8 mouse cellular contexts compared by ENCODE assay signal in the genomic region with DNA sequence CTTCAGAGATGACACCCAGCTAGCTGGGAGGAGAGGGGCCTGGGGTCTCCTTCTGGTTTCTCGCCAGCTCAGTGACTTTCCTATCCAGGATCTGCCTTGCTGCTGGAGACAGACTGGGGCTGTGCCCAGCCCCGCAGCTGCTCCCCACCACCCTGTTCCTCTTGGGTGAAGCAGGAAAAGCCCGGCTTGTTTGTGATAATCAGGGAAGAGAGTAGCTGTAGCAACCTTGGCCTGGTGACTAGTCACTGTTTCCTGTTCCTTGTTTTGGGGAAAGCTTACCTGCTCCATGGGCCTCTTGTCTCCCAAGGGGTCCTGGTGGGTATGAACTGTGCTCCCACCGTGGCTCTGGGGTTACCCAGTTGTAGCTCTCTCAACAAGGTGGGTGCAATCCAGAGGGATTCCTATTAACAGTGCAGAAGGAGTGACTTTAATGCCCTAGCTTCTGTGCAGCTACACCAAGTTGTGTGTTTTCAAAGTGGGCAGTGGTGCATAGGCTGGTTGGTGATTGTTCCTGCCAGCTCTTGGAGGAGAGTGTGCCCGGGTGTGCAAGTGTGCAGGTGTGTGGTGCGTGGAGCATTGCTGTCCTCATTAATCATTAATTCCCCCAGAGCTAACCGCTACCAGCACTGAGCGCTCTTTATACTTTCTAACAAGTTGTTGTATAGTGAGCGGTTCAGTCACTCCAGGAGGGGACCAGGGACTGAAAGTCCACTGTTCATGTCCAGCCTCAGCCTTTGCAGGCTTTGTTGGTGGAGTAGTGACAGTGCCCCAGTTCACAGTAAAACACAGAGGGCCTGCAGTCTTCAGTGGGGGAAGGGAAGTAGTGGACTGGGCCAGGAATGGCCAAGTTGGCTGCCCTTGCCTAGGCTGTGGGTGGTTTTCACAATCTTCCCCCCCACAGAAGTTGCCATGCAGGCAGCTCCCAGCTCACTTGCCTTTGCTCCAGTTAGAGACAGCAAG. TPM values are rescaled to one million over a fixed set of nuclear protein-coding genes. Genes with fewer than 3 reads are reported as not detected.
DNase-seq lines count a peak whose midpoint lies in the region; ATAC-seq lines count a peak whose summit lies in the region.

No protein-coding gene starts in this region.

- H3K4me1 ChIP-seq in hindbrain, embryonic 13.5 days (replicated peaks) = peaks cover 28% of the 10 kb centered on the region
- peaks cover 7% of the 10 kb centered on the region; the same call in 1 of the 2 replicates for H3K4me1 ChIP-seq in hindbrain, embryonic 12.5 days
- H3K4me1 ChIP-seq in neural tube, embryonic 14.5 days (ENCODE audit: control insufficient read depth, insufficient read depth, low read length) = no peaks in the 10 kb centered on the region

- WGBS in hindbrain, embryonic 13.5 days = 59% methylated on average over 9 of the region's 9 CpGs
- 58% methylated on average over 9 of the region's 9 CpGs for WGBS in hindbrain, embryonic 12.5 days
- 48% methylated on average over 9 of the region's 9 CpGs for WGBS in neural tube, embryonic 14.5 days

- no peaks in the 10 kb centered on the region for H3K36me3 ChIP-seq in hindbrain, embryonic 13.5 days
- H3K36me3 ChIP-seq in hindbrain, embryonic 12.5 days = no peaks in the 10 kb centered on the region
- no peaks in the 10 kb centered on the region for H3K36me3 ChIP-seq in neural tube, embryonic 14.5 days (ENCODE audit: control insufficient read depth, insufficient read depth, low read length)

- ATAC-seq in hindbrain, embryonic 13.5 days (ENCODE audit: low FRiP score) = no peak
- ATAC-seq in hindbrain, embryonic 12.5 days (ENCODE audit: low FRiP score) = no peak
- ATAC-seq in neural tube, embryonic 14.5 days (ENCODE audit: low read depth) = no peak
- ATAC-seq in megakaryocyte-erythroid progenitor cell, adult 5-6 weeks (replicated peaks; ENCODE audit: low FRiP score, low TSS enrichment, poor library complexity, severe bottlenecking) = no peak

- no peak overlapping the region; the same call in 1 of the 2 replicates for H3K27ac ChIP-seq in hindbrain, embryonic 13.5 days
- H3K27ac ChIP-seq in hindbrain, embryonic 12.5 days = no peak overlapping the region
- H3K27ac ChIP-seq in neural tube, embryonic 14.5 days (ENCODE audit: low read depth, low read length) = peak overlapping the region; percentile 28; the same call in 1 of the 2 replicates

- H3K4me2 ChIP-seq in hindbrain, embryonic 13.5 days = peak overlapping the region; percentile 92
- H3K4me2 ChIP-seq in hindbrain, embryonic 12.5 days (replicated peaks) = no peak overlapping the region
- H3K4me2 ChIP-seq in neural tube, embryonic 14.5 days (ENCODE audit: low read depth, low read length) = peak overlapping the region; percentile 89

- H3K27me3 ChIP-seq in hindbrain, embryonic 13.5 days = peaks cover 53% of the 10 kb centered on the region
- peaks cover 39% of the 10 kb centered on the region for H3K27me3 ChIP-seq in hindbrain, embryonic 12.5 days
- 0 out of 2 replicates have a peak, but pooled peaks cover 3% of the 10 kb centered on the region for H3K27me3 ChIP-seq in neural tube, embryonic 14.5 days (ENCODE audit: control insufficient read depth, insufficient read depth, low read length)

- no peak overlapping the region for H3K9ac ChIP-seq in hindbrain, embryonic 13.5 days
- H3K9ac ChIP-seq in hindbrain, embryonic 12.5 days = no peak overlapping the region
- H3K9ac ChIP-seq in neural tube, embryonic 14.5 days (replicated peaks; ENCODE audit: low read depth, low read length) = 0 out of 2 replicates have a peak overlapping the region, but pooled peaks have one; percentile 16

- no peaks in the 10 kb centered on the region for H3K9me3 ChIP-seq in hindbrain, embryonic 13.5 days
- H3K9me3 ChIP-seq in hindbrain, embryonic 12.5 days (replicated peaks) = no peaks in the 10 kb centered on the region
- no peaks in the 10 kb centered on the region for H3K9me3 ChIP-seq in neural tube, embryonic 14.5 days (ENCODE audit: control insufficient read depth, low read length)

- DNase-seq in brain, adult 2 months (ENCODE audit: low read depth, low spot score) = peak; percentile 78
- DNase-seq in frontal cortex, adult 2 months (ENCODE audit: extremely low spot score in 1 of 2, low spot score in 1 of 2) = peak; percentile 59 to 72
- DNase-seq in layer of hippocampus, adult 9-11 months = peak; percentile 81
- no peak for DNase-seq in ovary, postnatal 14 days (ENCODE audit: low spot score)

- no peak overlapping the region for H3K4me3 ChIP-seq in hindbrain, embryonic 13.5 days
- no peak overlapping the region for H3K4me3 ChIP-seq in hindbrain, embryonic 12.5 days
- no peak overlapping the region for H3K4me3 ChIP-seq in neural tube, embryonic 14.5 days (ENCODE audit: low read depth, low read length)

RNA-seq across cellular contexts. Expression of a gene that starts 2.3 kb away (rescaled TPM):
- 19.7 and 21.3 TPM in 2 replicates for polyA plus RNA-seq in hindbrain, embryonic 13.5 days (2015; fragmentation: Nextera tagmentation; extraction: Ambion mirVana)
- polyA plus RNA-seq in hindbrain, embryonic 12.5 days (2016; fragmentation: Nextera tagmentation; extraction: Ambion mirVana) = 6.5 and 9.7 TPM in 2 replicates
- 167 and 189 TPM in 2 replicates for polyA plus RNA-seq in frontal cortex, adult 2 months (2012; rRNA removed)
- 56.7 and 73.4 TPM in 2 replicates for polyA plus RNA-seq in neural tube, embryonic 14.5 days (2014; fragmentation: Nextera tagmentation; extraction: Ambion mirVana)
- 17.9 and 19.1 TPM in 2 replicates for total RNA-seq in megakaryocyte-erythroid progenitor cell, adult 5-6 weeks (2014; fragmentation: Nextera tagmentation)
- total RNA-seq in megakaryocyte-erythroid progenitor cell, adult 5-6 weeks (2017) = 8.9 and 9.3 TPM in 2 replicates
